Mouse (Mus musculus) embryo, embryonic 10.5 days (tissue): ENCODE measurements around the gene Gm3139.
"Not testable (repeated sequence)": the region's sequence is repeated elsewhere in the genome, so short reads cannot be mapped to it uniquely, and the experiment has no call there.

Experiments used
- DNase-seq: peaks from one replicate; pipeline ENCODE4 v3.0.0-alpha.2; 2015; ENCODE audit warnings: low spot score

The Gm3139 gene

DNA sequence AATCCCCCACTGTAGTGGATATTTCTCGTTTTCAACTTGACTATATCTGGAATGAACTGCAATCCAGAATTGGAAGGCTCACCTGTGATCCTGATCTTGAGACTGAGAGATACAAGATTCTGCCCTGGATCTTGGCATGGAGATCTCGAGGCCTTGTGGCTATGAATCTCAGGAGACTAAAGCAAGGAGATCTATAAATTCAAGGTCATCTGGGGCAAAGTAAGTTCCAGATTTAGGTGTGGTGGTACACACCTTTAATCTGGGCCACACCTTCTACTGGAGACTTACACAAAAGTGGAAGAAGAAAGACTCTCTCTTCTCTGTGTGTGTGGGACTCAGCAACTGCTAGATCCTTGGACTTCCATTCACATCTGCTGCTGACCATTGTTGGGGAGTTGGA is at the start of gene Gm3139:
Gene Gm3139, plus strand, starts transcription at position 301 of the 400 bp plus-strand sequence.
- not testable (repeated sequence) for DNase-seq
